Mouse (Mus musculus) liver, embryonic 16.5 days (tissue): ENCODE results near the gene Fbxo41. TPM values are rescaled to one million over a fixed set of nuclear protein-coding genes. Genes with fewer than 3 reads are reported as not detected.
"Not testable (repeated sequence)": the region's sequence is repeated elsewhere in the genome, so short reads cannot be mapped to it uniquely, and the experiment has no call there.

Experiments used
- ATAC-seq: fragments of 200-750 bp; cut with Nextera tagmentation; 2 replicates; pipeline ENCODE4 v1.8.0; 2017; ENCODE audit warnings: low read depth, mild to moderate bottlenecking, moderate number of reproducible peaks, moderate library complexity
- H3K27ac ChIP-seq: fragments of 300-500 bp; sonication (generic); 2 replicates; pipeline ENCODE4 v1.5.1; 2014; ENCODE audit warnings: mild to moderate bottlenecking, low read length
- H3K27me3 ChIP-seq: fragments of 300-500 bp; sonication (generic); 2 replicates; pipeline ENCODE4 v1.6.1; 2014; ENCODE audit warnings: low read depth, low read length, mixed read lengths; ENCODE audit not compliant: control insufficient read depth, insufficient read depth
- H3K36me3 ChIP-seq: fragments of 300-500 bp; sonication (generic); 2 replicates; pipeline ENCODE4 v1.6.1; 2014; ENCODE audit warnings: mild to moderate bottlenecking; ENCODE audit not compliant: control insufficient read depth, insufficient read depth
- H3K4me1 ChIP-seq: fragments of 300-500 bp; sonication (generic); 2 replicates; pipeline ENCODE4 v1.6.1; 2014; ENCODE audit warnings: low read depth, low read length, mixed read lengths; ENCODE audit not compliant: control insufficient read depth
- H3K4me2 ChIP-seq: fragments of 300-500 bp; sonication (generic); 2 replicates; pipeline ENCODE4 v1.6.1; 2014; ENCODE audit warnings: low read depth, low read length, mixed read lengths
- H3K4me3 ChIP-seq: fragments of 300-500 bp; sonication (generic); 2 replicates; pipeline ENCODE4 v1.5.1; 2014; ENCODE audit warnings: low read depth, mild to moderate bottlenecking, low read length
- H3K9ac ChIP-seq: fragments of 300-500 bp; sonication (generic); 2 replicates; pipeline ENCODE4 v1.6.1; 2014; ENCODE audit warnings: low read depth, low read length
- H3K9me3 ChIP-seq: fragments of 300-500 bp; sonication (generic); replicated peaks from 2 replicates; pipeline ENCODE4 v1.6.1; 2016; ENCODE audit warnings: low read length; ENCODE audit not compliant: control insufficient read depth
- WGBS: fragments of 180-500 bp; shearing (Covaris S2); extraction: QIAGEN DNeasy Blood & Tissue Kit; methylation state at CpG from one replicate; pipeline ENCODE4 v1.1.7; 2014; ENCODE audit not compliant: insufficient replicate concordance; 5-methylcytosine and 5-hydroxymethylcytosine counted together
- polyA plus RNA-seq: library from polyadenylated mRNA; unstranded; fragments of >200 nt; fragmentation: Nextera tagmentation; extraction: Ambion mirVana; gene quantifications from 2 replicates; pipeline ENCODE4 v1.2.1, GENCODE M21; 2015

Gene Fbxo41
- polyA plus RNA-seq, 1 experiment from 2014 or later, result not detected

DNA sequence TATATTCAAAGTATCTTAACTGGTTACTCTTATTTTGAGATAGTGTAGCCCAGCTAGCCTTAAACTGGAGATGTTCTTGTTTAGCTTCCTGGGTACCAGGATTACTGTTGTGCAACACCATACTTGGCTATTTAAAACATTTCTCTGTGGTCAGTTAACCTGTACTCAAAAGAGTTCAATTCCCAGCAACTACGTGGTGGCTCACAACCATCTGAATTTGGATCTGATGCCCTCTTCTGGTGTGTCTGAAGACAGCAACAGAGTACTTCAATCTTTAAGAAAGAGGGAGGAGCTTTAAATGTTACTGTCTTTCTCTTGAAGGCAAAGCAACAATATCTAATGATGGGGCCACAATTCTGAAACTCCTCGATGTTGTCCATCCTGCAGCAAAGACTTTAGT is 43.2 kb downstream of the Fbxo41 start:
- Histone ChIP-seq H3K27ac (no peak overlapping the region), H3K36me3 (peaks cover 41% of the 10 kb centered on the region), H3K4me2 (no peak overlapping the region), H3K9ac (no peak overlapping the region), H3K4me3 (no peak overlapping the region), H3K9me3 (no peaks in the 10 kb centered on the region), H3K27me3 (no peaks in the 10 kb centered on the region), H3K4me1 (peaks cover 16% of the 10 kb centered on the region)
- 76% methylated on average over 2 of the region's 2 CpGs for WGBS
- ATAC-seq, result no peak

DNA sequence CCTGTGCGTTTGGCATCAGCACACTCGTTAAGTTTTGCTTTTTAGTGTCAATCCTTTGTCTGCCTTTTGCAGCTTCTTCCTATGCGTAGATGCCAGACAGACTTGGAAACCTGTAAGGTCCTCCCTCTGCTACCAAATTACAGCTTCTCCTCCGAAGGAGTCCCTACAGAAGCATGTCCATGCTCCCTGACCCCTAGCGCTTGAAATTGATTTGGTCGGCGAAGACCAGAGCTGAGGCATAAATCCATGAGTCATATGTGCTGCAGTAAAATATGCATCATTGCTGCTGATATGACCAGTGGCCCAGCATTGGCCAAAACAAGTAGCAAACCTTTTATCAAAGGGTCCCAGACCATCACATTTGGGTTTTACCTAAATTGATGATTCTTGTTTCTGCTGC is 50.0 kb downstream of the Fbxo41 start:
- Histone ChIP-seq H3K36me3 (no peaks in the 10 kb centered on the region), H3K27ac (peak overlapping the region; percentile 96), H3K4me2 (peak overlapping the region; percentile 73), H3K9me3 (no peaks in the 10 kb centered on the region), H3K4me1 (peaks cover 41% of the 10 kb centered on the region), H3K27me3 (no peaks in the 10 kb centered on the region), H3K9ac (peak overlapping the region; percentile 91), H3K4me3 (peak overlapping the region; percentile 80)
- no peak for ATAC-seq
- 4% methylated on average over 7 of the region's 7 CpGs for WGBS

DNA sequence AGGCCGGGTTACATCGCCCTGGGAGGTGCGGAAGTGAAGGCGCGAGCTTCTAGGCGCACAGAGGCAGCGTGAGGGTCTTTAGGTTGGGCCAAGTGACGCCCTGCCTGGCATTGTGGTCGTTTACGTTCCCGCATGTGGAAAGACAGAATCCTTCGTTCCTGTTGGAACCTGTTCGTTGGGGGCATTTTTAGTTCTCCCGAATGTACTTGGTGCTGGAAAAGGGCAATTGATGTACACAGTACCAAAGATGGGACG is 50.5 kb downstream of the Fbxo41 start:
- Histone ChIP-seq H3K4me1 (peaks cover 37% of the 10 kb centered on the region), H3K27me3 (no peaks in the 10 kb centered on the region), H3K4me2 (peak overlapping the region; percentile 73), H3K27ac (peak overlapping the region; percentile 96), H3K36me3 (no peaks in the 10 kb centered on the region), H3K4me3 (peak overlapping the region; percentile 80), H3K9ac (peak overlapping the region; percentile 91), H3K9me3 (no peaks in the 10 kb centered on the region)
- ATAC-seq, result no peak
- 0% methylated on average over 15 of the region's 15 CpGs for WGBS

DNA sequence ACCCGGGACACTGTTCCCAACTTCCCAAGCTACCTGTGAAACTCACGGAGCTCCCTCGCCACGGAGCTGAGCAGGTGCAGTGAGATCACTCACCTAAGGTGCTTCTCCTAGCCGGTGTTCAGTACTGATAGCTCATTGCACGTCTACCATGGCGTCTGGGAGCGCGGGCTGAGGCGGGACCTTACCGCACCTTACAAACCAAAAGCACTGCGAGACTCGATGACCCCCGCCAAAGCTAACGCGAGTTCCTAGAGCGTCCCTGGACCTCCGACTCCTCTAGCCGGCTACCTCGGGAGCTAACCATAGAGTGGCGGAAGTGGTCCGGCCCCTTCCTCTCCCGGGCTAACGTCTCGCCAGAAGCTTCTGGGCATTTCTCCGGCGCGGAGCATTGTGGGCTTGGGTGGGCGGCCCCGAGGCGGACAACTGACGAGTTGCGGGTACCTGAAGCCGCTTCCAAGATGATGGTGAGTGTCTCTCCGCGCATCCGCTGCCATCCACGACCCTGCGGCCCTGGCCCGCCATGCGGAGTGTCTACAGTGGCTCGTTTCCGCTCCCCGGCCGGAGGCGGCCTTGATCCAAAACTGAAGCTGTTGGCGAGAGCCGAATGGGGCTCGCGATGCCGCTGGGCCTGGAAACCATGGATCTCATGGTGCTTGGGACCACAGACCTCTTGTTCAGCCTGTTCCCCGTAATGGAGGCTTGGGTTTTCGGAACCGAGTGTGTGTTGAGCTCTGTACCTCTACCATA is 51.0 kb downstream of the Fbxo41 start, which contains the start of gene Pradc1:
TSS of gene Pradc1 (minus strand) at position 307 of the 747 bp plus-strand sequence.
- H3K4me1 ChIP-seq, result peaks cover 37% of the 10 kb centered on the region
- peak; percentile 72 for ATAC-seq
- peak within 1 kb of the TSS; percentile 100 for H3K4me2 ChIP-seq
- no peaks in the 10 kb centered on the region for H3K9me3 ChIP-seq
- peak within 1 kb of the TSS; percentile 80 for H3K4me3 ChIP-seq
- peak within 1 kb of the TSS; percentile 91 for H3K9ac ChIP-seq
- WGBS, result under 1% methylated on average over 54 of the region's 54 CpGs
- H3K27me3 ChIP-seq, result no peaks in the 10 kb centered on the region
- H3K27ac ChIP-seq, result peak within 1 kb of the TSS; percentile 96
- no peaks in the 10 kb centered on the region for H3K36me3 ChIP-seq

DNA sequence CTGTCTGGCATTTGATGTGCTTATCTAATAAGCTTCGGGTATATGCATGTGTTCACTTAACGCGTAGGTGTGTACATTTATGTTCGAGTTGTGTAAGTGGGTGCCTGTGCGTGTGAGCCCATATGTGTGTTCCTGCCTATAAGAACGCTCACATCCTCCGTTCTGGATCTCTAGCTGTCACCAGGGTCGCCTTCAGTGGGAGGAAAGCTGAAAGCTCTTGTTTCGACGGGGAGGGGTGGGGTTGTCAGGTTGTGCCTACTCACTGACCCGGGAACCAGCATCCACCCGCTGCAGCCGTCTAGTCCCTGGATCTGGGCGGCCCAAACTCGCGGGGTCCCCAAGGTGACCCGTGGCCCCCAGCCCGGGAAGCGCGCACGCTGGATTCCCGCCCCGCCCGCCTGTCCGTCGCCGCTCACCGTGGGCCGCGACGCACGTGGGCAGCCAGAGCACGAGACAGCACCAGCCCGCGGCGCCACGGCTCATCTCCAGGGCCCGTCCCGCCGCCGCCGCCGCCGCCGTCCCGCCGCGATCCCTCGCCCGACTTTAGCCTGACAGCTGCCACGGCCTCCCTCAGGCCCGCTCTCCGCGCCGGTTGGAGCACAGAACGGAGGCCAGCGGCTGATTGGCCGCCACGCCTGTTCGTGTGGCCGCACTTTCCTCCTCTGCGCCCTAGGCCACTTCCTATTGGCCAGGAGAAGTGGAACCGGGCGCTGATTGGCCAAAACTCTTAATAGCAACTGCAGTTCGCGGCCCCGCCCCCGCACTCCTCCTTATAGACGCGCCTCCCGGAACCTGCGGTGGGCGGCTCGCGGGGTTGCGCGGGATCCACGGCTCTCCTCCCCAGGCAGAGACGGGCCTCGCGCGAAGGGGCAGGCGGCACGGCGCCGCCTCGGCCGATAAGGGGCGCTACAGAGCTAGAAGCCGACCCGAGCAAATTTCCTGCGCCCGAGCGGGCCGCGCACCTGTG is 51.8 kb downstream of the Fbxo41 start, which contains the start of gene Cct7:
TSS of gene Cct7 (plus strand) at position 818 of the 967 bp plus-strand sequence.
- Histone ChIP-seq H3K9ac (peak within 1 kb of the TSS; percentile 91), H3K4me3 (peak within 1 kb of the TSS; percentile 80), H3K9me3 (no peaks in the 10 kb centered on the region), H3K27me3 (no peaks in the 10 kb centered on the region), H3K4me2 (peak within 1 kb of the TSS; percentile 100), H3K4me1 (peaks cover 29% of the 10 kb centered on the region), H3K27ac (peak within 1 kb of the TSS; percentile 96), H3K36me3 (no peaks in the 10 kb centered on the region)
- WGBS, result under 1% methylated on average over 96 of the region's 96 CpGs
- peak; percentile 94 for ATAC-seq

DNA sequence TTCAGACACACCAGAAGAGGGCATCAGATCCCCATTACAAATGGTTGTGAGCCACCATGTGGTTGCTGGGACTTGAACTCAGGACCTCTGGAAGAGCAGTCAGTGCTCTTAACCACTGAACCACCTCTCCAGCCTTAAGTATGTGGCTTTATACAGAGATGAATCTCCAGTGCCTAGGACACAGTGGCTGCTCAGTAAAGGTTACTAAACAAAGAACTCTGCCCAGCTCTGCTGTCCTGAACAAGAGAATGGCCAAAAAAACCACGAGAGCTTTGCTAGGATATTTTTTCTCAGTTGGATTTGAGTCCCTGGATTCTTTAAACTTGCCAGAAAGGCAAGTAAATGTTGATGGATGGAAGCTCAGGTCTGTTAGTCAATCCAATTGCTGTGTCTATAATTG is 52.7 kb downstream of the Fbxo41 start:
- H3K27ac ChIP-seq, H3K36me3 ChIP-seq, H3K9me3 ChIP-seq, H3K27me3 ChIP-seq, ATAC-seq: not testable (repeated sequence)
- WGBS, result 24% methylated on average over 1 of the region's 1 CpGs
- peak overlapping the region; percentile 90 for H3K9ac ChIP-seq
- H3K4me1 ChIP-seq, result peaks cover 28% of the 10 kb centered on the region
- peak overlapping the region; percentile 100 for H3K4me2 ChIP-seq
- peak overlapping the region; percentile 80 for H3K4me3 ChIP-seq

DNA sequence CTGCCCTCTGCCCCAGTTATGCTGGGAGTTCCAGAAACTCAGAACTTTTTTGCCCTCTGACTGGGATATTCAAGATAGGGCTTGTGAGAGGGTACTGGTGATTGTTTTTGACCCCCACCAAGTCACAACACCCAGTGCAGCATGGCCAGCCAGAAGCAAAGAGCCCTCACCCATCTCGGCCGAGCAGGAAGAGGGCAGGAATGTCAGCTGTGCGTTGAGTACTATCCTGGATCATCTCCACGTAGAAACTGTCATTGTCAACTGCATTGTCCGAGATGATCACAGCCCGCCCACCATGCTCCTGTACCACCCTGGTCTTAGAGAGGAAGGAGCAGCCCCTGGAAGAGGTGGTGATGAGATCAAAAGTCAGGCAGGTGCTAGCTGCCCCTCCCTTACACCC is 55.4 kb downstream of the Fbxo41 start:
- Histone ChIP-seq H3K4me3 (no peak overlapping the region), H3K27me3 (no peaks in the 10 kb centered on the region), H3K36me3 (0 out of 2 replicates have a peak, but pooled peaks cover 4% of the 10 kb centered on the region), H3K9me3 (no peaks in the 10 kb centered on the region), H3K4me2 (no peak overlapping the region), H3K9ac (no peak overlapping the region), H3K4me1 (peaks cover 8% of the 10 kb centered on the region), H3K27ac (no peak overlapping the region)
- ATAC-seq, result no peak
- WGBS, result 72% methylated on average over 6 of the region's 6 CpGs

DNA sequence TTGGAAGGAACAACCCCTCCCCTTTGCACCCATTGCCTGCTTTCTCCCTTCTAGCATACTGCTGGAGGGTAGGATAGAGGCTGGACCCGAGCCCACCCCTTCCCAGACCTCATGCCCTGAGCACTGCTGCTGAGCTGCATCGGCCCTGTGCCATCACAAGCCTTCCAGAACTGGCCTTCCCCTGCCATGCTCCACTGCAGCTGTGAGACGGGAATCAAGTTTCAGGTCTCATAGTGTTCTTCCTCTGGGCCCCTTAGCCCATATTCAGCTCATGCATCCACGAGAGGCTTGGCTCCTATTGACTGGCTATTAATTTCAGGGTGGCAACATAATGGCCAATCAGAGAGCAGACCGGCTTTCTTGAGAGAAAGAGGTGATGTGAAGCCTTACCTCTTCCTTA is 57.5 kb downstream of the Fbxo41 start:
- WGBS, result 68% methylated on average over 5 of the region's 5 CpGs
- Histone ChIP-seq H3K4me1 (peaks cover 2% of the 10 kb centered on the region), H3K4me2 (no peak overlapping the region), H3K27me3 (no peaks in the 10 kb centered on the region), H3K36me3 (0 out of 2 replicates have a peak, but pooled peaks cover 4% of the 10 kb centered on the region), H3K27ac (no peak overlapping the region), H3K9me3 (no peaks in the 10 kb centered on the region), H3K9ac (no peak overlapping the region), H3K4me3 (no peak overlapping the region)
- no peak for ATAC-seq
